Mouse (Mus musculus) small intestine, adult 2 months (tissue): ENCODE measurements around the gene Lama2.

Experiments
- CTCF ChIP-seq: fragments of 200-500 bp; IDR thresholded peaks from 2 replicates; pipeline ENCODE4 v1.5.1; 2012; ENCODE audit warnings: low read depth, mild to moderate bottlenecking, control low read depth, inconsistent platforms, low read length, moderate library complexity, mixed read lengths; ENCODE audit not compliant: insufficient replicate concordance, insufficient read length; ENCODE audit errors: extremely low read depth
- POLR2A ChIP-seq: fragments of 200-500 bp; IDR thresholded peaks from 2 replicates; pipeline ENCODE4 v1.6.1; 2012; ENCODE audit warnings: low read depth, mild to moderate bottlenecking, control low read depth, inconsistent platforms, low read length, moderate library complexity

- TF ChIP-seq CTCF: no peak
- TF ChIP-seq POLR2A: no peak
Measured at GRCm38 (mm10) chr10:27378286-27378685, 241.3 kb downstream of the Lama2 start.
